Mouse (Mus musculus) neural tube, postnatal 0 days (tissue): ENCODE results near the gene Trappc6b. TPM values are rescaled to one million over a fixed set of nuclear protein-coding genes. Genes with fewer than 3 reads are reported as not detected.

Source experiments
- polyA plus RNA-seq: library from polyadenylated mRNA; unstranded; fragments of >200 nt; fragmentation: Nextera tagmentation; extraction: Ambion mirVana; gene quantifications from 2 replicates; pipeline ENCODE4 v1.2.1, GENCODE M21; 2015

Trappc6b gene
- polyA plus RNA-seq = 177 and 182 TPM in 2 replicates

GRCm38 (mm10) chr12:59060993-59061595, at the start of gene Trappc6b:
TSS of gene Trappc6b (minus strand) at chr12:59061472.

GRCm38 (mm10) chr12:59095104-59096025, 34.1 kb upstream of the Trappc6b start, which contains the start of gene Mia2:
TSS of gene Mia2 (plus strand) at chr12:59095799.

GRCm38 (mm10) chr12:59066448-59067077, 5.3 kb upstream of the Trappc6b start, which contains the start of gene Pnn:
TSS of gene Pnn (plus strand) at chr12:59066884.

GRCm38 (mm10) chr12:59013234-59013633, 48.0 kb downstream of the Trappc6b start, which contains the start of gene Gemin2:
TSS of gene Gemin2 (plus strand) at chr12:59013393.

GRCm38 (mm10) chr12:59011844-59012709, 49.2 kb downstream of the Trappc6b start, which contains the start of gene Sec23a:
TSS of gene Sec23a (minus strand) at chr12:59012017.

Other genes with a start within 250 kb of the Trappc6b start
- 69.3 and 70.6 TPM in 2 replicates for gene Sec23a, start 49.5 kb downstream of the Trappc6b start, polyA plus RNA-seq
- 11.8 and 12.0 TPM in 2 replicates for gene Gemin2, start 48.1 kb downstream of the Trappc6b start, polyA plus RNA-seq
- gene Pnn, start 5.4 kb upstream of the Trappc6b start, polyA plus RNA-seq = 77.6 and 97.3 TPM in 2 replicates
- gene Mia2, start 34.3 kb upstream of the Trappc6b start, polyA plus RNA-seq = 31.9 and 41.4 TPM in 2 replicates
- gene Fbxo33, start 158.3 kb upstream of the Trappc6b start, polyA plus RNA-seq = 8.2 and 9.9 TPM in 2 replicates